Mouse (Mus musculus) retina, postnatal 1 day (tissue): ENCODE results near the gene Nav1.

ENCODE experiments used
- DNase-seq: peaks from one replicate; pipeline ENCODE4 v3.0.0-alpha.2; 2012

Nav1 gene

DNA sequence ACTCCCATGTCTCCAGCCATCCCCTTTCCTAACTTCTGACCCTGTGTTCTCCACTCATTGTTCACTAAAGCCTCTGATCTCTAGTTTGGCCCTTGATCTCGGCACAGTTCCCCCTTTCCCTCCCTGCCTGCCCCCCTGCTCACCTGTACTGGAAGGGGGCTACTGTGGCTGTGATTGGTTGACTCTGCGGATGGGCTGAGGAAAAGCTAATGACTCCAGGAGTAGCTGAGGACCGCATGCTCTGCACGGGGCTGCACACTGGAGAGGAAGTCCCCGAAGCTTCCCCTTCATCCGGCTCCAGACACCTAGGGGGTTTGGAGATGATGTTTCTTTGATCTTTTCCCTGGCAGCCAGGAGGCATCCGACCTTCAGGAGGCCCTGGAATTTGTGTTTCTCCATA lies at the start of gene Nav1:
Gene Nav1 (minus strand): TSS at position 277 of the 400 bp plus-strand sequence.
- no peak for DNase-seq

DNA sequence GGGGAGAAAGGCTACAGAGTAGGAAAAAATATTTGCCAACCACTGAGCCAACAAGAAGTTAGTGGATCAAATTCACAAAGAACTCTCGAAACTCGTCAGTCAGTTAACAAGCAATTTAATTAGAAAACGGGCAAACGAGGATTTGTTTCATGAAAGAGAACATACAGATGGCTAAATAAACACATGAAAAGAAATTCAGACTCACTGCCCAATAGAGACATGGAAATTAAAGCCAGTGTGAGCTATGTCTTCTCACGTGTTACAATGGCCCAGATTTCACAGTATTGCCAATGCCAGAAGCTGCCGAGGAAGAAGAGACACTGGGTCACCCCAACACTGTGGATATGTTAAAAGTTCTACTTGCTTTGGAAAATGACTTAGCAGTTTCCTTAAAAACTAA lies 46.8 kb upstream of the Nav1 start:
- DNase-seq, result no peak

DNA sequence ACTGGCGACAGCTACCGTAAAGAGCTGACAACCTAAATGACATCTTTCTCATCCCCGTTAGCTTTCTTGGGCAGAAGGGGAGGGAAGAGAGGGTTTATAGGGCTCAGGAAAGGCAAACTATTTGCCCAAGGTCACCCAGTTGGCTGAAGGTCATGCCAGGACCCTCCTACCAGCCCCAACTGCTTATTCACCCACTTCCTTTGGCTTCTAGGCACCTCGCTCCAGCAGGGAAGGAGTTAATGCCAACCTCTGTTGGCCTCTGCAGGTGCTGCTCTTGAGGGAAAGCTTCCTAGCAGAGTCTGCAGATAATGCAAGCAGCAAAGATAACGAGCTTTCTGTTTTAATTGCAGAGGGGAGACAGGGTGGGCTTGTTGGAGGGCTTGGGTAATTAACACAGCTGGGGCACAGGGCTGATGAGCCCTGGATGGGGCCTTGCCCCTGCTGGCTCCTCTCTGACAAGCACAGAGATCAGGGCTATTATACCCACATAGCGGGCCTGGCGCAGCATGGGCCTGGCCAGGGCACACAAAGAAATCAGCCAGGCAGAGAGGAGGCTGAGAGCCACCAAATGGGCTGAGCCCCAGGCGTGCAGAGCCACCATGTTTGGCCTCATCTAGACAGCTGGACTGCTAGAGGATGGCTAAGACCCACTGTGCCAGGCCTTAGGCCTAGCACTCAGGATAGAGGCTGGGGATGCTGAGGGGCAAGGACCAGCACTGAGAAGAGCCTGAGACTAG lies 38.5 kb upstream of the Nav1 start:
- DNase-seq, result peak; percentile 84

DNA sequence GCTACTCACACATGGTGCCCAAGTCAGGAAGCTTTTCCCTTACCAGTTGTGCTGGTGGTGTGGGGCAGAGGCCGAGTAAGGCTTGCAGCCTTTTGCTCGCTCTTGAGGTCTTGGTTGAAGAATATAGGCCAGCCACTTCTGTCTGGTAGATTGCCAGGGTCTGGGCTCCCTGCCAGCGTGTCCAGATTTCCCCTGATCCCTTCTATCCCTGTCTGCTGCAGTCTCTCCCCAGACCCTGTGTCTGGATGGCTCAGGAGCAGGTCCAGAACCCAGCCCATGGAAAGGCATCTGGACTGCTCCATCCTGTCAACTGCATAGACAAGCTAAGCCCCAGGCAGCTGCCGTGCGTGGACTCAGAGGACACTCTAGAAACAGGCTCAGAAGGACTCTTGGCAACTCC lies 37.0 kb upstream of the Nav1 start:
- DNase-seq, result peak; percentile 60

DNA sequence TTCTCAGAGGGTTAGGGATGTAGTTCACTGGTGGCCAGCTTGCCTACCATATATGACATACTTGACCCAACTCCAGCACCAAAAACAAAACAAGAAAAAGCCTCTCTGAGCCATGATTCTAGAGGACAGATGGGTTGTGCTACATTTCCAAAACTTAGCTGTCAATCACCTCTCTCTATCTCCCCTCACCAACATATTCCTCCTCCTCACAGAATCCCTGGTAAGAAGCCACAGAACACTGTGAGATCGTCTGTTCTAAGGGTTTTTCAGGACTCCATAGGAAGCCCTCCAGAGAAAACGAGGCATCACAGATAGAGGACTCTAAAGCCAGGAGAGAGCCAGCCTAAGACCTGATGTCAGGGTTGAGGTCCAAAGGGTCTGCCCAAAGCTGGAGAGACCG lies 36.6 kb upstream of the Nav1 start:
- DNase-seq, result no peak

DNA sequence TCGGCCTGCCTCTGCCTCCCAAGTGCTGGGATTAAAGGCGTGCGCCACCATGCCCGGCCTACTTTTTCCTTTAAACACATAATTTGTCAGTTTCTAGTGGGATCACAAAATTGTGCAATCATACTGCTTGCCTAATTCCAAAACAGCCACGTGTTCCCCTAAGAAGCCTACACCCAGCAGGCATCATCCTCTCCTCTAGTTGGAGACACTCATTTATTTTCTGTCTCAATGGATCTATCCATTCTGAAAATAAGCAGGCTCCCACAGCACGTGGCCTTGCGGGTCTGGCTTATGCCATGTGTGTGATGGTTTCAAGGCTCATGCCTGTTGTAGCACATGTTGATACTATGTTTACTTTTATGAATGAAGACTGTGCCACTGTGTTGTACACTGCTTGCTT lies 32.8 kb upstream of the Nav1 start:
- no peak for DNase-seq

DNA sequence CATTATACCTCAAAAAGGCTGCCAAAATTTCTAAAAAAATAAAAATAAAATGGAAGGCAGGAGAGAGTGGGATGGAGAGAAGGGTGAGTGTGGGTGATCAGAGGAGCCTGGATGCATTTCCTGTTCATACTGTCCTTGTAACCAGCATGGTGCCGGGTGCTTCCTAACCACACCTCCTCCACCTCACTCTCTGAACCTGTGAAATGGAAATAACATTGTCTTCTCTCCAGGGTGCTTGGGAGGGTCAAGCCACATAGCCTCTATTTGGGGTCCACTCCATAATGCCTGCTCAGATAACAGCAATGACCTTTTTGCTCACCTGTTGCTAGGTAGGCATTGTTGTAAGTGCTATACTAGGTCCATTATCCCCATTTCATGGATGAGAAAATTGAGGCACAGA lies 32.0 kb upstream of the Nav1 start:
- DNase-seq, result no peak

DNA sequence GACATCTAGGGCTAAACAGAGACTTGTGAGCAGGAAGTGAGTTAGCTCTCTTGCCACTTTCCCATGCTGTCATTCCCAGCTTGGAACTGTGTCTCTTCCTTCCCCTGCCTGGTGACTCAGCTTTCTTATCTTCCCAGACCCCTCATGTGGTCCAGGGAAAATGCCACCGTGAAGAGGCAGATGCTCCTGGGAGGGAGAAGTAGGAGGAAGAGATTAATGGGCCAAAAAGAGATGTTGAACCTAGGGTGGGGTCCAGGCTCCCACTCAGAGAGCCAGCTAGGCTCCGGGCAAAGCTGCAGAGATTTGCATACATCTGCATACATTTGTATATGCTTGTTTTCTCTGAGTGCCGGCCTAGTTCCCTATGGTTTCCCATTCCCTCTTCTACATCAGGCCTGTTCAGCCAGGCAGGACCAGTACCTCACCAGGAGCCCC lies 30.5 kb upstream of the Nav1 start:
- no peak for DNase-seq

DNA sequence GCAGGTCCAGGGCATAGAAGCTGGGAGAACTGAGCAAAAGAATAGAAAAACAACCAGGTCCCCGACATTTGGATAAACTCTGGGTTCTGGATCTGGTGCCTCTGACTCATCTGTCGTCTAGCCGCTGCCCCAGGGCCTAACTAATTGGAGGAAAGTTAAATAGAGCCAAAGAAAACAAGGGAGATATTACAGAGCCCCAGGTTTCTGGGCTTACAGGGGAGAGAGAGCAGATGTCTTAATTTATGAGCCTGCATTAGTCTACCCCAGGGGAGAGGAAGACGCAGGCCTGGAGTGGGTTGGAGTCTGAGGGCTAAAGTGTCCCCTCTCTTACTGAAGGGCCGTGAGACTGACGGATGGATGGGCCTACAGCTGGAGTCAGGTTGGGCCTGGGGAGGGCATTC lies 29.0 kb upstream of the Nav1 start:
- DNase-seq, result no peak

DNA sequence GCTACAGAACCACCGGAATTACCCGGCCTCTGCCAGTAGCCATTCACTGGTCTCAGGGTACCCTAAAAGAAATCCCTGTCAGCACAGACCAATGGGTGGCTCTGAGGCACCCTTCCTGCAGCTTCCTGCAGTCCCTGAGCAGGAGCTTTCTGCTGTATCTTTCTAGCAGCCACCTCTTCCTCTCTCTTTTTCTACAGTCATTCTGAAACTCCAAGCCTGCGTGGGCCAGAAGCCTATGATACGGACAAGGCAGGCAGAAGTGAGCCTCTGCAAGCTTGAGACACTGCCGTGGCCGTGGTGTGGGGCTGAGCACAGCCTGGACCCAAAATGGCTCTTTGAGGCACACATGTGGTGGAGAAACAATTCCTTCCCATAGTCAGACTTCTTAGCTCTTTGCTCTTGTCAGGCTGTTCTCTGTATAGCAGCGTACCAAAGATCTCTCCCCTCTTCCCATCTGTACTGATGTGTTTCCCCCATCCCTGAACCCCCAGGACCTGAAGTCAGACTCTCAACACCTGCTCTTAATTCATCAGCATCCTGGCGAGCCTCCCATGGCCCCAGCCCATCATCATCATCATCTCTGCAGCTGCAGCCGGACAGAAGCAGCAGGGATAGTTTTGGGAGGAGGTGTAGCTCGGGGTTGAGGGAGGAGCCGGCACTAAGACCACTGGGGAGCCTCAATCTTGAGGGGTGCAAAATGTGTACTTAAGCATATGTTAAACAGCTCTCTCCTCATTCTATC lies 28.4 kb upstream of the Nav1 start:
- DNase-seq, result no peak

DNA sequence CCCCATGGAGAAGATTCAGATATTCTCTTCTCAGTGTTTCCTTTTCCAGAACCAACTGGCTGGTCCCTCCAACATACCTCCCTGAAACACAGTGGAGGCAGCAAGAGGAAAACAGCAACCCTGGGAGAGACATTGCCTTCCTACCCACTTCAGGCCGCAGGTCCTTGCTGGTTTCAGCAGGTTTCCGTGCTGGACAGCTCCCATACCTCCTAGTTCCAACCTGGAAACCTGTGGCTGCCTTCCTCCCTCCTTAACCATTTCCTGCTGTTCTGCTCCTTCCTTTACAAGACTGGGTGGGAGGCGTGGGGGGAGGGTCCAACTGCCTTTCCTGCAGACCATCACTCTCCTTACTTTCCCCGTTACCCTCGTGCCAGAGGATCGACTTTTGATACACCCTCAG lies 27.7 kb upstream of the Nav1 start:
- DNase-seq, result peak; percentile 41

DNA sequence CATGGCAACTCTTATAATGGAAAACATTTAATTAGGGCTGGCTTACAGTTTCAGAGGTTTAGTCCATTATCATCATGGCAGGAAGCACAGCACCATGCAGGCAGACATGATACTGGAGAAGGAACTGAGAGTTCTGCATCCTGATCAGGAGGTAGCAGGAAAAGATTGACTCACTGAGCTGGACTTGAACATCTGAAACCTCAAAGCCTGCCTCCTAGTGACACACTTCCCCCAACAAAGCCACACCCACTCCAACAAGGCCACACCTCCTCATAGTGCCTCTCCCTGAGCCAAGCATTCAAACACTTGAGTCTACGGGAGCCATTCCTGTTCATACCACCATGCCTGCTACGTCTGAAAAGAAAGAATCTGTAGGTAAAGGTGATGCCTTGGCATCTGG lies 26.8 kb upstream of the Nav1 start:
- DNase-seq, result no peak

DNA sequence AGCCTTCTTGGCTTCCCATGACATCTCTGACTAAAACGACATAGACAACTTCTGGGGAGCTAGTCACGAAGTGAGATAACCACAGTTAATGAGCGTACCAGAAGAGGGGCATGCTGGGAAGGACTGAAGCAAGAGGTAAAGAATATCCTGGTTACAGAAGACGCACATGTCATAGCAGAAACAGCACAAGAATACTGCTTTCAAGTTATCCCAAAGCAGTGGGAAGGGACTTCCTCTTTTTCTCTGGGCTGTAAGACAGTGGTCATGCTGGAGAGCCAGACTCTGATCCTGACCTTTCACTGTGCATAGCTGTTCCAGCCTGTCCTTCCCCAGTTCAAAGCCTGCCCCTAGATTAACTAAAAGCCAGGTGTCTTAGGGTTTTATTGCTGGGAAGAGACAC lies 26.4 kb upstream of the Nav1 start:
- DNase-seq, result no peak

DNA sequence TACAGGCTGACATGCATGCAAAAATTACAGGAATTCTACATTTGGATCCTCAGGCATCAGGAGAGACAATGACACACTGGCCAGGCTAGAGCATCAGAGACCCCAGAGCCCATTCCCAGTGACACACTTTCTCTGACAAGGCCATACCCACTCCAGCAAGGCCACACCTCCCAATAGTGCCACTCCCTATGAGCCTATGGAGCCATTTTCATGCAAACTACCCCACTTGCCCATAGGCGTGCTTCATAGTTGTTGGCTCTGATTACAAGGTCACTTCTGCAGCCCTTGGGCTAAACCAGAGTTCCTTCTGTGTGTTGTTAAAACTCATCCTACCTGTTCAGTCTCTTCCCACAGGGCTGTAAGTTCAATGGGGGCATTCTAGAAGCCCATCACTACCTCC lies 25.1 kb upstream of the Nav1 start:
- DNase-seq, result no peak

DNA sequence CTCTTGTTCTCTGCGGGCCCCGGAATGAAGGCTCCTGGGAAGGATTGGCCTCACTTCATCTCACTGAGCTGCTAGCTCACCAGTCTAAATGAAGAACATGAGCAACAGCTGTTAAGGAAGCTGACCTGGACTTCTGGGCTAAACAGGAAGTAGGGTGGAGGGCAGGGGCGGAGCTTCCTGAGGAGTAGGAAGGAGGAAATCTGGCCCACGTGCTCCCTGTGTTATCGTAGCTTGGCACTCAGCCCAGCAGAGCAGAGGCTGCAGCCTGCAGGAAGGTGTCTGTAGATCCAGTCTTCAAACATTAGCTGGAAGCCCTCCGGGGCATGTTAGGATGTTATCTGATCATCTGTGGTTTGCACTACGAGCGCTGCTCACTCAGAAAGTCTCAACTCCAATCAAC lies 24.4 kb upstream of the Nav1 start:
- peak; percentile 45 for DNase-seq

DNA sequence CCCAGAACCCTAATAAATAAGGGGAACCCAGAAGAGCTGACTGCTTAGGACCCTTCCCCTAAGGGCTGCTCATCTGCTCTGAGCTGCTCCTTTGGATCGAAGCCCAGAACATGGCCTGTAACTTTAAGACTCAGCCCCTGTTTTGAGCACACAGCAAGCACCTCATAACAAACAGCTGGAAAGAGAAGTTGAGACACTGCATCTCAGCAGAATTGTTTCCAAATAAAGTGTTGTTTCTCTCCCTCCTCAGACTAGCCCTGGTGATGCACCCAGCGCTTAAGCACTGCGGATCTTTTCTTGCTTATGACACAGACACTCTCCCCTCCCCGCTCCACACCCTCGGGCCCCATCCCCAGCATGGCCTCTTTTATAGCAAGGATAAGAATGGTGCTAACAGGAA lies 22.8 kb upstream of the Nav1 start:
- DNase-seq, result no peak

DNA sequence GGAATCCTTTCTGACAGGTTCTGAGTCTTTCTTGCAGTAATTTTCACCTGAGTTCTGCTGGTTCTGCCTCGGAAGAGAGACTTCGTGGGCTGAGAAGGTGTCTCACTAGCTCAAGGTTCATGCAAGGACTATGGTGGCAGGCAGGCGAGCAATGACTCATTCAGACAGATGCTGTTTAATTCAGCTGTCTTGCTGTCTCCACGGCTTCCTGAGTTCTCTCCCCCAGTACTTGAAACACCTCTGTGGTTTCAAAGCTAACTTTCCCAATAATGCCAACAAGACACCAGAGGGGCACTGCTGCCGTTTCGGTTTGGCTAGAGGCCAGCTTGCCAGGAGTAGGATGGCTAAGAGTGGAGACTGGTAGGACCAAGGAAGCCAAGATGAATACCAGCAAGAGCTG lies 19.1 kb upstream of the Nav1 start:
- no peak for DNase-seq

DNA sequence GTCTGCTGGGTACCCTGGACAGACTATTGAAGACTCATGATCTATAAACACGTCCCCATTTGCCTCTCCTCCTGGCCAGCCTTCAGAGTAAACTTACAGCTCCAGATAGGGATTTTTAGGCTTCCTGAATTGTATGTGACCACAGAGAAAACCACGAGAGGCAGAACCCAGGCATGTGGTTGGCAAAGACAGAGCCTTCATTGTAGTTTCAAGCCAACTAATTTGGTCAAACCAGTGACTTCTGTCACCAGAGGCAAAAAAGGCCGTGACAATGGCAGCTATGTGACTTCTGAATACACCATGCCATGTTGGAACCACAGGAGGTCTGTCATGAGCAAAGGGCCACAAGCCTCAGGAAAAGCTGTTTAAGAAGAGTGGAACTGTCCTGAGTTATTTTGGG lies 18.6 kb upstream of the Nav1 start:
- DNase-seq, result no peak

DNA sequence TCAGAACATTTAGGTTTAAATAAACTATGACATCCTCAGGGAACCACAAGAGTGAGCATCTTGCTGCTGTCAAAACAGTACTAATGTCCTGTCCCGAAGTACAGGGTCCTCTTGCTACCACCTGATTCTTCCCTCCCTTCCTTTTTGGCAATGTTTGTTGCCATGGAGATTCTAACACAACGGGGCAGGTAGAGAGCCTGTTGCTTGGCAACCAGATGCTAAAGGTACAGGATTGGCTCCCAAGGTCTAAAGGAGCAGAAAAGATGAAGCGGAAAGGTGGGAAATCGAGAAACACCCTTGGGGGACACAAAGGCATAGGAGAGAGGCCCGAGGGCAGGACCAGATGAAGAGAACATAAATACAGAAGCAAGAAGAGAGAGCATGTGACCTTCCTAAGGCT lies 17.6 kb upstream of the Nav1 start:
- DNase-seq, result no peak

DNA sequence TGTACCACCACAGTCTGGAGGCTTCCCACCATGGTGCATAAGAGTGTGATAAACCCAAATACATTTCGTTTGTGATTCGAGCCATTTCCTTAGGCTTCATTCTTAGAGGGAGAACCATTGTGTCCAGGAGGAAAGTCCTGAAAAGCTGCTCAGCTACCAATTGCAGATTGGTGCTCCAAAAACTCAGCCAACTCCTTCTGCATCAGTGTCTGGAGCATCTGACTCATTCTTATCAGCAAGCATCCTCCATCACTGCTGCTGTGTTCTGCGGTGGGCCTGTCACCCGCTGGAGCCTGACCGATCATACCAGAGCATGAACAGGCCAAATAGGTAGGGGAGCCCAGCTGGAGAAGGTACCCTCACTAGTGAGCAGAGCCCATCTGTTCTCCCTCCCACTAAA lies 16.0 kb upstream of the Nav1 start:
- no peak for DNase-seq

DNA sequence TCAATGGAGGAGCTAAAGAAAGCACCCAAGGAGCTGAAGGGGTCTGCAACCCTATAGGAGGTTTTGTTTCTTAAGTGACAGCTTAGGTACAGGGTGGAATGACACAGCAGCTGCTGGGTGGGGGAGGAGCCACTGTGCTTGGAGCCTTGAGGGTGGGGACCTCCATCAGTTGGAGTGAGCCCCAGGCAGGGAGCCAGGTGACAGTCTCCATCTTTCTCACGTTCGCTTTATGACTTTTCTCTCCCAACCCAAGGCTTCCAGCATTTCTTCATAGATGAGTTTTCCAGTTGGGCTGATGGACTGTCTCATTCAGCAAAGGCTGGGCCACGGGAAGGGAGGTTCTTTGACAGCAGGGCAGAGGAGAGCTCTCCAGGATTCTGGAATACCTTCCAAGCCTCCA lies 14.2 kb upstream of the Nav1 start:
- DNase-seq, result no peak

DNA sequence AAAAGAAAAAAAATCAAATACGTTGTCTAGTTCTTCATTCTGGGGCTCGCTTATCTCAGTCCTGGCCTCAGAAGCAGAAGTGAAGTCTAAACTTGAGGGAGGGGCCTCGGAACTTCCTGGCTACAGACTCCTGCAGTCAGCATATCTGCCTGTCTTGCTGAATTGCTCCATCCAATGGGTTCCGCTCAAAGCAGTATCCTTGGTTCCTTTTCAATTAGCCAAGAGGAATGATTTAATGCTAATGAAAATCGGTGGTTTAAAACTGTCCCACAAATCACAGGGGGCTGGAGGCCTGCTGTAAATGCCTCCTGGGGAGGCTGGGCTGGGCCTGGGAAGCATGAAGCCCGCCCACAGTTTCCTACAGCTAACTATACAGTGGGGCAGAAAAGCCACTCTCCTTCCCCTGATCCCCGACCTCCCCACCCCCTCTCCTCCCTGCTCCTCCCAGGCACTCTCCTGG lies 12.9 kb upstream of the Nav1 start:
- no peak for DNase-seq

DNA sequence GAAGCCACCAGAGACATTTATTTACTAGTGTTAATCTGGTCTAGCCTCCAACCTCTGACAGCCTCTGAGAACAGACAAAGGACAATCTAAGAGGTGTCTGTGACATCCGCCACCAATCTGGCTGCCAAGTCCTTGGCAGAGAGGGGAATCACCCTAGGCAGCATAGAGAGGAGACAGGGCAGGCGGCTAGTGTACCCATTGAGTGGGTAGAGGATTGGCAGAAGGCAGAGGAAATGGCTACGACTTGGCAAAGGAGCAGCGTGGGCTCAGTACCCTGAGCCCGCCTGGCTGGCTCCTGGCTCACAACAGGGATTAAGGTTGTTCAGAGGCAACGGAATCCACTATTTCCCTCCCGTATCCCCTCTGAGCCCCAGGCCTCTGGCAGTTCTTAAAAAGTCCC lies 12.0 kb upstream of the Nav1 start:
- DNase-seq, result no peak

DNA sequence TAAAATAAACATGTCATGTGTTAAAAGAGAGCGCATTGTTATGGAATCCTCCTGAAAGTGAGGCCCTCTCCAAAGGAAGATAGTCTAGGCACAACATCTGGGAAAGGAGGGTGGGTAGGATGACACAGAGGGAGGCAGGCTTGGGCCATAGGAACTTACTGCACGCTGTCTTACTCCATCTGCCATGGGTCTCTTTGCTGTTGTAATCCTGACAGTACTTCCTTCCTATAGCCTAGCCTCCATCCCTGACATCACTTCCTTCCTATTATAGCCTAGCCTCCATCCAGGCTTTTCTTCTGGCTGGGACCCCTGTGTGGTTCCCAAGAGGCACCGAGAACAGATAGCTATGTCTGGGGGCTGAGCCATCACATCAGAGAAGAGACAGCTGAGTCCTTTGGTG lies 10.2 kb upstream of the Nav1 start:
- DNase-seq, result no peak
